Mouse (Mus musculus) lung, adult 2 months (tissue): ENCODE measurements around the gene Cox20. TPM values are rescaled to one million over a fixed set of nuclear protein-coding genes. Genes with fewer than 3 reads are reported as not detected.

Source experiments
- DNase-seq: peaks from one replicate; pipeline ENCODE4 v3.0.0; 2022
- H3K4me1 ChIP-seq: fragments of 200-500 bp; 2 replicates; pipeline ENCODE4 v1.6.1; 2011; ENCODE audit warnings: low read length; ENCODE audit not compliant: control insufficient read depth, insufficient read depth
- H3K4me3 ChIP-seq: fragments of 200-500 bp; replicated peaks from 2 replicates; pipeline ENCODE3; 2011; ENCODE audit warnings: low read depth, mild to moderate bottlenecking, control low read depth, low read length; ENCODE audit errors: extremely low read depth
- CTCF ChIP-seq: fragments of 200-500 bp; IDR thresholded peaks from 2 replicates; pipeline ENCODE4 v1.5.1; 2011; ENCODE audit warnings: mild to moderate bottlenecking, low read length, control low read depth; ENCODE audit not compliant: insufficient read depth
- POLR2A ChIP-seq: fragments of 200-500 bp; IDR thresholded peaks from 2 replicates; pipeline ENCODE4 v1.6.1; 2011; ENCODE audit warnings: low read depth, mild to moderate bottlenecking, control low read depth, low read length, borderline replicate concordance; ENCODE audit errors: extremely low read depth
- WGBS: fragments of 180-500 bp; shearing (Covaris S2); methylation state at CpG from one replicate; pipeline ENCODE4 v1.1.7; 2018; 5-methylcytosine and 5-hydroxymethylcytosine counted together
- polyA plus RNA-seq: library from polyadenylated mRNA; depleted of rRNA; stranded (reverse); fragments of >200 nt; gene quantifications from 2 replicates; pipeline ENCODE4 v1.2.3, GENCODE M21; 2012

The Cox20 gene
- polyA plus RNA-seq, 1 experiment: 12.4 TPM

DNA sequence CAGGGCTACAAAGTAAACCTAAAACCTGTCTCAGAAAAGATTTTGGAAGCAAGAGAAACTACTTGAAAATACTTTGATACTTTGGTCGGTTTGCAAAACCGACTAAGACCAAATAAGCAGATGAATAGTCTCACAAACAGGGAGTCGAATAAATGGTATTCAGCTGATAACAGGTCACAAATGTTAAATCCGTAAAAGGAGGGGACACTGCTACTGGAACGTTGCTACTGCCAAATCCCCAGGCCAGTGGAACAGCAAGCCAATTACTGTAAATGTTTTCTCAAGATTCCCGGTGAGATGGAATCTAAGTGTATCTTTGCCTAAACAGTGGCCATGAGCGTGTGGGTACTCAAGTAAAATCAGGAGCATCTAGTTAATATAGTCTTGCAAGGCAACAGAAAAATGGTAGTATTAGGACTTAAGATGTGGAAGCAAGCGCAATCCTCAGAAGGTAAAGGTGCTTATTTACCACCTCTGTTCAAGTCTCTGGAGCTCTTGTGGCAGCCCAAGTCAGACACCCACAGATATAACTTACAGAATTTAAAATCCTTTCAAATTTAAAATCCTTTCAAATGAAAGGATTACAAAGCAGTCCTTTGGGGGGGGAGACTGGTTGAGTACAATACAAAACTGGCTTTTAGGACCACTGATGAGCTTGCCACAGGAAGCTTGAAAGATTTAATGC is 1.2 kb downstream of the Cox20 start:
- WGBS: 12% methylated on average over 8 of the region's 8 CpGs
- peaks cover 14% of the 10 kb centered on the region for H3K4me1 ChIP-seq
- H3K4me3 ChIP-seq: peak overlapping the region; percentile 98
- TF ChIP-seq POLR2A (no peak), CTCF (no peak)
- no peak for DNase-seq

DNA sequence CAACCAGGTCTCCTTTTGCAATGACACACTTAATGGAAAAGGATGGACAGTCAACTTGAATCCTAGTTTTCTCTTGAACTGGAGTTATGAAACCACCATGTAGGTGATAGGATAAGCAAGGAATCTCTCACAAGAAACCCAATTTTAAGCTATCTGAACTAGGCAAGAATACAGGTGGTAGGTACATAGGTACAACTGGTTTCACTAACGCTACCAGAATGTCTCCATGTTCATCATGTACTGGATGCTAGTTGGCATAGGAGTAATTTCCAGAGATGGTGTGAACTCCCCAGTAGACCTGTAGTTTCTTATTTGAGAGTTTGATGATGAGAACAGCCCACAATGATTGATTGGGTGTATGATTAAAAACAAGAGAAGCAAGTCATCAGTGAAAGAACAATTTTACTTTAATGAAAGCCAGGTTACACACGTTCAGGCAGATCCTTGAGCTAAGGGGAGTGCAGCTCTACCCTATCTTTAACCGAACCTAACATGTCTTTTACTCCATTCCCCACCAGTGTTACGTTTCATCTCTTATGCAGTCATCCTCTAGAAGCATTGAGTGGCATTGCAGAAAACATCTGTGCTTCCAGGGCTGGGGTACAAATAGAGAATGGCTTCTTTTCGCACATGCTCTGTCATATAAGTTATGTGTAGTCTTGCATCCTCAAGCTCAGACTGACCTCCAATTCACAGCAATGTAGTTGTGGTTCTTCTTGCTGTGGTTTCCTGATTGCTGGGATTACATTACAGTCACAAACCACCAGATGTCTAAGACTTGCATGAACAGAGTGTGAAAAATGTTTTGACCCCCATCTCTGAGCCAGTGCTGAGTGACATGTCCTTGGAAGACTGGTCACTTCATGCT is 2.0 kb downstream of the Cox20 start:
- no peak for DNase-seq
- 32% methylated on average over 5 of the region's 5 CpGs for WGBS
- Histone ChIP-seq H3K4me3 (no peak overlapping the region), H3K4me1 (peaks cover 14% of the 10 kb centered on the region)
- TF ChIP-seq POLR2A (no peak), CTCF (no peak)

DNA sequence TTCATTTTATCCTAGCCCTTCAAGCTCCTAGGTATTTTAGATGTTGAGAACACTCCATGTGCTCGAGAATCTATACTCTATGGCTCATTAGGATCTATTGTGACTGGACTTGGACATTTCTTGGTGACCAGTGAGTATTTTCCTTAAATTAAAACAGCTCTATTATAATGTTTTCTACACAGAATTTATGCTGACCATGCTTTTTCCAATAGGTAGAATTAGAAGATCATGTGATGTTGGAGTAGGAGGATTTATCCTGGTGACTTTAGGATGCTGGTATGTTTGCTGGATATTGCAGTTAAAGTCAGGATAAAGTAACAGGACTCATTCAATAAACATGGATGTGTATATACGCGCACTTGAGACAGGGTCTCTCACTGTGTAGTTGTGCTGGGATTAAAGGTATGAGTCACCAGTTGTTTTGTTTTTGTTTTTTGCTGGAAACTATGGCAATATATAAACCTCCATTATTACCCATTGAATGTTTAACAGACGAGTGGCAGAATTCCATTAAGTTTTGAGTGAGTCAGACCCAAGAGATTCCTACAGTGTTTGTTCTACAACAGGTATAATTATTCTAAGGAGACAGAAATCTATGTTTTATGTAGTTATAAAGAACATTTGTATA is 2.9 kb downstream of the Cox20 start:
- H3K4me1 ChIP-seq: peaks cover 14% of the 10 kb centered on the region
- TF ChIP-seq POLR2A (no peak), CTCF (no peak)
- no peak for DNase-seq
- WGBS: 51% methylated on average over 4 of the region's 4 CpGs
- no peak overlapping the region for H3K4me3 ChIP-seq

DNA sequence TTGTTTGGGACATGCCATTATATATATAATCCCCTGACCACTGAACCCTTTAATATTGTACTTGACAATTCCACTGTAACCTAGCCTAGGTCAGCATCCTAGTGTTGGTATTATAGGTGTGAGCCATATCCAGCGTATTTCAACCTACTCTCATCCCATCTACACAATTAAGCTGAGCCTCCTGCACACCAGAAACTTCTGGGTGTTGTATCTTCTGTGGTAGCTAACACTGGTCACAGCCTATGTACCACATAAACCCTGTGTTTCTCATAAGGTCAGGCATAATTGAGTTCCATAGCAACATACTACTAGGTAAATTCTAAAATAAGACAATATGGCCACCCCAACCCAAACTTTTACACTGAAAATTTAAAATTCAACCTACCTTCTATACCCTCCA is 4.3 kb downstream of the Cox20 start:
- Histone ChIP-seq H3K4me1 (peaks cover 14% of the 10 kb centered on the region), H3K4me3 (no peak overlapping the region)
- 79% methylated on average over 1 of the region's 1 CpGs for WGBS
- no peak for TF ChIP-seq POLR2A
- TF ChIP-seq CTCF: no peak
- DNase-seq: no peak

DNA sequence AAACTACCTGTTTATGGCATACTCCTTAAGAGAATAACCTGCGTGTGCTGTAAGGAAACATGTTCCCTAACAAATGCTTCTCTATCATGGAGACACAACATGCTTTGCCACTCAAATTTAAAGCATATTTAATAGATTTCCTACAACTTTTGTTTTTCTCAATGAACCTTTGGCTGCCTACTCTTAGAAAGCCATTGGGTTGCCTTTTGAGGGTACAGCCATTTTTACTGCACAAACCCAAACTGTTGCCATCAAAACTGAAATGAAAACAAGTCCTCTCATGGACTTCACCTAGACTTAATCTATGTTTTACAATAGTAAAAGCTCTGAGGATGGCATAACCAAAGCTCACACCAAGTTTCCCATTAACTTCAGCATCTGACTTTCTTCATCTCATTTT is 5.6 kb downstream of the Cox20 start:
- TF ChIP-seq POLR2A (no peak), CTCF (no peak)
- WGBS: 92% methylated on average over 1 of the region's 1 CpGs
- H3K4me3 ChIP-seq: no peak overlapping the region
- H3K4me1 ChIP-seq: peaks cover 14% of the 10 kb centered on the region
- DNase-seq: no peak

DNA sequence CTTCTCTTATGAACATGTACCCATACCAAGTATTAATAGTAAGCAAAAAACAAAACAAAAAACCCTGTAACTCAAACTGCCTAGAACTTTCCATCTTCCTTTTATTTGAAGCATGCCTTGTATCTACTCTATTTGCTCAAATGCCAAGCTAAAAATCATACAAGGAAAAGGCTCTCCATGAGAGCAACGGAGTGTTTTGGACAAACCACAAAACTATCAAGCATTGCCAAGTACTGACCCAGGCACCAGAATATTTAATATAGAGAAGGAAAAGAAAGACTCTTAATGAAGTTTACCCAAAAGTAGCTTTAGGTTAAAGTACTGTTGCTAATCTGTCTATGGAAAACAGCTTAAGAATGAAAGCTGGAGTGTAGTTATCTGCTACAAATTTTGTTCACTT is 7.4 kb downstream of the Cox20 start:
- TF ChIP-seq POLR2A (no peak), CTCF (no peak)
- no peak for DNase-seq
- 54% methylated on average over 1 of the region's 1 CpGs for WGBS
- Histone ChIP-seq H3K4me1 (peaks cover 3% of the 10 kb centered on the region), H3K4me3 (no peak overlapping the region)

DNA sequence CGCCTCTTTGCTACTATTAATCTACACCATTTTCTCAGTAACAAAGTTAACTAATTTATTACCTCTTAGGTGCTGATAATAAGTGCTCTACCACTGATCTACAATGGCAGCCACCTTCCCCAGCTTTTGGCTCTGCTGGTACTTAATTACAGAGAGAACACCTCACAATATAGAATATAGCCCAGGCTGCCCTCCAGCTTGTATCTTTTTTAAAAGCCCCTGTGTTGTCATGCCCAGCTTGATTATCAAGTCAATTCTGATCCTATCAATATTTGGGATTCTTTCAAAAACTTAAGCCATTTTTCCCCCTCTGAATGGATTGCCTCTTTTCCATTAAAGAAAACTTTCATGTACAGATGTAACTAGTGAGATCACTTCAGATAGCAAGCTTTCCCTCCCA is 8.0 kb downstream of the Cox20 start:
- no peak overlapping the region for H3K4me3 ChIP-seq
- TF ChIP-seq POLR2A (no peak), CTCF (no peak)
- no peak for DNase-seq
- H3K4me1 ChIP-seq: peaks cover 2% of the 10 kb centered on the region
- 73% methylated on average over 1 of the region's 1 CpGs for WGBS

DNA sequence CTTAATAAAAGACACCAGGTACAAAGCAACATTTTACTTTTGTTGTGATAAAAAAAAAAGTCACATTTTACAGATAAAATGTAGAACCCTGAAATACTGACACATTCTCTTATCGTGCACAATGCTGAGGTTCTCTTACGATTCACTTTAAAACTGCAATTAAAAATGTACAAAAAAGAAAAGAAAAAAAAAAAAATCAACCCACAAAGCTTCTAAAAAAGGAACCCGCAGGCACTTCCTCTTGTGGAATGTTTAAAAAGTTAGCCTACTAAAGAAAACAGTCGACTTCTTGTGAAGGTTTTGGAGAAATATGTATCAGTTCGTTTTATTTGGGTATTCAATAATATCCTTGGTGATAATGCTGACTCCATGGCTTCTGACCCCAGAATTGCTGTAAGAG is 10.1 kb downstream of the Cox20 start:
- Histone ChIP-seq H3K4me1 (peaks cover 5% of the 10 kb centered on the region), H3K4me3 (no peak overlapping the region)
- TF ChIP-seq CTCF: no peak
- no peak for TF ChIP-seq POLR2A
- DNase-seq: no peak
- 43% methylated on average over 5 of the region's 5 CpGs for WGBS

DNA sequence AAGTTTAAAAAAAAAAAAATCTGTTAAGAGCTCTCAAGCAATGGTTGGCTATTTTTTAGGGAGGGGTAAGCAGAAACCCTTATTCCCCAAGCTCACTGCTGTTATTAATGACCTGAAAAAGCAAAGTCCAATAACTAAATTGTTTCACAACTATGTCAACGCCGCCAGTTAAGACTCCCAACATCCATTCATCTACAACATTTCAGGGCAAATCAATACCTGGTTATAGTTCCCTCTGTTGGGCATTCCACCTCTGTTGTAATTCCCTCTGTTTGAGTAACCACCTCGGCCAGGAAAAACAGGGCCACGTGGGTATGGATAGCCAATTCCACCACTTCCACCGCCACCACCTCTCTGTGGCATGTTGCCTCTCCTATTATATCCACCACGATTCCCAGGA is 11.0 kb downstream of the Cox20 start:
- no peak for DNase-seq
- peaks cover 8% of the 10 kb centered on the region for H3K4me1 ChIP-seq
- no peak for TF ChIP-seq CTCF
- no peak for TF ChIP-seq POLR2A
- H3K4me3 ChIP-seq: no peak overlapping the region
- 41% methylated on average over 6 of the region's 6 CpGs for WGBS
